7 mouse cellular contexts compared by ENCODE assay signal in the genomic region with DNA sequence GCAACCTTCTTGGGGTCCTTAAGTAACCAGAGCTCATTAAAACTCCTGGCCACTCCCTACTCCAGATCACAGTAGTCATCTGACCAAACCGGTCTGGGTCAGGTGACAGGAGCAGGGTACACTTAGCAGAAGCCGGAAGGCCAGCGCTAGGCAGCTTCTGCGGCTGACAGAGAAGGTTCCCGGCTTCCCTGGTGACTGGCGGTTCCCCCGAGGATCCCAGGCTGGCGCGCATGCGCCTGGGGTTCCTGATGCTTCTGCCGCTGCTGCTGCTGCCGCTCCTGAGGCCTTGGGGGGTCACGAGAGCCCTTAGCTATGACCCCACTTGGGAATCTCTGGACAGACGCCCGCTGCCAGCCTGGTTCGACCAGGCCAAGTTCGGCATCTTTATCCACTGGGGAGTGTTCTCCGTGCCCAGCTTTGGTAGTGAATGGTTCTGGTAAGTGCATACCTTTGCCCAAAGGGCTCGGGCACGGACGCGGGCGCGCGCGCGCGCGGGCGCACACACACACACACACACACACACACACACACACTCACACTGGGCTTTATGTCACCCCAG. TPM values are rescaled to one million over a fixed set of nuclear protein-coding genes. Genes with fewer than 3 reads are reported as not detected.
DNase-seq lines count a peak whose midpoint lies in the region; ATAC-seq lines count a peak whose summit lies in the region.

No protein-coding gene starts in this region.

- no peaks in the 10 kb centered on the region for H3K4me1 ChIP-seq in embryonic facial prominence, embryonic 12.5 days
- H3K4me1 ChIP-seq in limb, embryonic 11.5 days (ENCODE audit: control insufficient read depth, insufficient read depth, low read length): no peaks in the 10 kb centered on the region
- H3K4me1 ChIP-seq in midbrain, embryonic 14.5 days (ENCODE audit: control insufficient read depth, insufficient read depth, low read length): no peaks in the 10 kb centered on the region

- H3K27me3 ChIP-seq in embryonic facial prominence, embryonic 12.5 days: no peaks in the 10 kb centered on the region
- H3K27me3 ChIP-seq in limb, embryonic 11.5 days (ENCODE audit: control insufficient read depth, insufficient read depth, low read length): no peaks in the 10 kb centered on the region
- no peaks in the 10 kb centered on the region for H3K27me3 ChIP-seq in midbrain, embryonic 14.5 days (ENCODE audit: control insufficient read depth, insufficient read depth, low read length)

- H3K4me2 ChIP-seq in embryonic facial prominence, embryonic 12.5 days (replicated peaks): peak overlapping the region; percentile 64
- H3K4me2 ChIP-seq in limb, embryonic 11.5 days (ENCODE audit: low read depth, severe bottlenecking): peak overlapping the region; percentile 60
- peak overlapping the region; percentile 80 for H3K4me2 ChIP-seq in midbrain, embryonic 14.5 days (ENCODE audit: low read length)

- peak; percentile 88 for DNase-seq in adrenal gland, postnatal 25 days
- DNase-seq in heart, adult 11 months: peak; percentile 99
- peak; percentile 91 for DNase-seq in kidney, adult 18-20 months
- peak; percentile 84 for DNase-seq in limb, embryonic 11.5 days (ENCODE audit: low spot score)
- DNase-seq in midbrain, embryonic 14.5 days: peak; percentile 92
- peak; percentile 76 to 78 for DNase-seq in spleen, adult 18-20 months

- H3K9ac ChIP-seq in embryonic facial prominence, embryonic 12.5 days: peak overlapping the region; percentile 49
- H3K9ac ChIP-seq in limb, embryonic 11.5 days (ENCODE audit: low read length): peak overlapping the region; percentile 60
- peak overlapping the region; percentile 75 for H3K9ac ChIP-seq in midbrain, embryonic 14.5 days (replicated peaks; ENCODE audit: low read length)

- peak overlapping the region; percentile 46 for H3K4me3 ChIP-seq in embryonic facial prominence, embryonic 12.5 days
- peak overlapping the region; percentile 39 for H3K4me3 ChIP-seq in limb, embryonic 11.5 days (ENCODE audit: low read depth, low read length)
- peak overlapping the region; percentile 66 for H3K4me3 ChIP-seq in midbrain, embryonic 14.5 days (replicated peaks; ENCODE audit: low read depth, low read length)

- no peaks in the 10 kb centered on the region for H3K36me3 ChIP-seq in embryonic facial prominence, embryonic 12.5 days
- no peaks in the 10 kb centered on the region; the same call in 1 of the 2 replicates for H3K36me3 ChIP-seq in limb, embryonic 11.5 days (ENCODE audit: control insufficient read depth, insufficient read depth, low read length)
- H3K36me3 ChIP-seq in midbrain, embryonic 14.5 days (ENCODE audit: control insufficient read depth, insufficient read depth, low read length): 0 out of 2 replicates have a peak, but pooled peaks cover 3% of the 10 kb centered on the region

- 2% methylated on average over 30 of the region's 30 CpGs for WGBS in embryonic facial prominence, embryonic 12.5 days
- under 1% methylated on average over 30 of the region's 30 CpGs for WGBS in limb, embryonic 11.5 days
- WGBS in midbrain, embryonic 14.5 days: under 1% methylated on average over 29 of the region's 30 CpGs

- ATAC-seq in embryonic facial prominence, embryonic 12.5 days (ENCODE audit: insufficient number of reproducible peaks, insufficient read depth, low FRiP score, low TSS enrichment): peak; percentile 89
- ATAC-seq in limb, embryonic 11.5 days (ENCODE audit: insufficient number of reproducible peaks, low FRiP score, low TSS enrichment, low read depth): peak; percentile 89
- ATAC-seq in midbrain, embryonic 14.5 days (ENCODE audit: low FRiP score, low TSS enrichment): peak; percentile 82

- no peaks in the 10 kb centered on the region for H3K9me3 ChIP-seq in embryonic facial prominence, embryonic 12.5 days
- no peaks in the 10 kb centered on the region for H3K9me3 ChIP-seq in limb, embryonic 11.5 days (ENCODE audit: control insufficient read depth, low read length)
- H3K9me3 ChIP-seq in midbrain, embryonic 14.5 days (ENCODE audit: control insufficient read depth, low read length): no peaks in the 10 kb centered on the region

- no peak overlapping the region for H3K27ac ChIP-seq in embryonic facial prominence, embryonic 12.5 days
- no peak overlapping the region for H3K27ac ChIP-seq in limb, embryonic 11.5 days (replicated peaks; ENCODE audit: low read depth, low read length)
- no peak overlapping the region for H3K27ac ChIP-seq in midbrain, embryonic 14.5 days (replicated peaks; ENCODE audit: low read depth, low read length)

RNA-seq across cellular contexts. Expression of a gene that starts 1.7 kb away (rescaled TPM):
- 14.8 and 19.4 TPM in 2 replicates for total RNA-seq in adrenal gland, postnatal 25 days (2021)
- 35.9 and 41.6 TPM in 2 replicates for polyA plus RNA-seq in embryonic facial prominence, embryonic 12.5 days (2016; fragmentation: Nextera tagmentation; extraction: Ambion mirVana)
- polyA plus RNA-seq in limb, embryonic 11.5 days (2014; fragmentation: Nextera tagmentation; extraction: Ambion mirVana): 25.6 and 26.4 TPM in 2 replicates
- polyA plus RNA-seq in midbrain, embryonic 14.5 days (2014; fragmentation: Nextera tagmentation; extraction: Ambion mirVana): 36.5 and 46.2 TPM in 2 replicates

RNA-seq across cellular contexts. Expression of a gene that starts 26.8 kb away (rescaled TPM):
- total RNA-seq in adrenal gland, postnatal 25 days (2021): 24.0 and 30.6 TPM in 2 replicates
- polyA plus RNA-seq in embryonic facial prominence, embryonic 12.5 days (2016; fragmentation: Nextera tagmentation; extraction: Ambion mirVana): 25.1 and 27.2 TPM in 2 replicates
- polyA plus RNA-seq in limb, embryonic 11.5 days (2014; fragmentation: Nextera tagmentation; extraction: Ambion mirVana): 27.7 and 28.8 TPM in 2 replicates
- 3.8 and 6.3 TPM in 2 replicates for polyA plus RNA-seq in midbrain, embryonic 14.5 days (2014; fragmentation: Nextera tagmentation; extraction: Ambion mirVana)

RNA-seq across cellular contexts. Expression of a gene that starts 51.7 kb away (rescaled TPM):
- 3.6 and 3.7 TPM in 2 replicates for total RNA-seq in adrenal gland, postnatal 25 days (2021)
- polyA plus RNA-seq in embryonic facial prominence, embryonic 12.5 days (2016; fragmentation: Nextera tagmentation; extraction: Ambion mirVana): 4.1 and 5.1 TPM in 2 replicates
- polyA plus RNA-seq in limb, embryonic 11.5 days (2014; fragmentation: Nextera tagmentation; extraction: Ambion mirVana): 4.3 and 4.9 TPM in 2 replicates
- polyA plus RNA-seq in midbrain, embryonic 14.5 days (2014; fragmentation: Nextera tagmentation; extraction: Ambion mirVana): 1.8 and 2.7 TPM in 2 replicates

RNA-seq across cellular contexts. Expression of a gene that starts 51.9 kb away (rescaled TPM):
- total RNA-seq in adrenal gland, postnatal 25 days (2021): 29.9 and 32.9 TPM in 2 replicates
- 25.6 and 26.7 TPM in 2 replicates for polyA plus RNA-seq in embryonic facial prominence, embryonic 12.5 days (2016; fragmentation: Nextera tagmentation; extraction: Ambion mirVana)
- polyA plus RNA-seq in limb, embryonic 11.5 days (2014; fragmentation: Nextera tagmentation; extraction: Ambion mirVana): 27.2 and 28.1 TPM in 2 replicates
- polyA plus RNA-seq in midbrain, embryonic 14.5 days (2014; fragmentation: Nextera tagmentation; extraction: Ambion mirVana): 34.7 and 36.1 TPM in 2 replicates
